Mouse (Mus musculus): Measurements from ENCODE around the gene Chek1.

DNA sequence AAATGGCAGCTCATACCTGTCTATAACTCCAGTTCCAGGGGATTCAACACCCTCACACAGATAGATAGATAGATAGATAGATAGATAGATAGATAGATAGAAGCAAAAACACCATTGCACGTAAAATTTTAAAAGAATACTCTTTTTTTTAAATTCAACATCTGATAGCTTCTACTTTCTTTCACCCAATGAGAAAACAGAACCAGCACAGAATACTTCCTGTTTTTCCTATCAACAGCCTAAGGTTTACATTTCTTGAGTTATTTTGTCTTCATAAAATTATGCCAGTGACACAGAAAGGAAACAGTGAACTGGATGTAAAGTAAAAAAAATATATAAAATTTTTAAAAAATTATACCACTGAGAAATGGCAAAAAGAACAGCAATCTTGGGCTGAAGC lies 37.5 kb upstream of the Chek1 start:
- TF ChIP-seq CTCF (conservative IDR thresholded peaks at IDR 0.05 in 1 of 2, IDR thresholded peaks at IDR 0.05 in 1 of 2; ENCODE audit: low read depth in 2 of 2, low read length in 2 of 2) (no peak), MYC (IDR thresholded peaks at IDR 0.05; ENCODE audit: low read depth, low read length) (no peak), ZKSCAN1 (IDR thresholded peaks at IDR 0.05; ENCODE audit: borderline replicate concordance, low read depth, low read length) (no peak), POLR2A (IDR thresholded peaks at IDR 0.05; ENCODE audit: low read depth, low read length) (no peak), EP300 (IDR thresholded peaks at IDR 0.05; ENCODE audit: low read length) (no peak), NRF1 (IDR thresholded peaks at IDR 0.05; ENCODE audit: low read depth, low read length) (no peak), USF1 (IDR thresholded peaks at IDR 0.05; ENCODE audit: low read depth, low read length) (no peak), UBTF (IDR thresholded peaks at IDR 0.05; ENCODE audit: low read depth, low read length) (no peak), NELFE (IDR thresholded peaks at IDR 0.05; ENCODE audit: low read depth, low read length) (no peak), JUN (IDR thresholded peaks at IDR 0.05; ENCODE audit: insufficient read depth, low read depth, low read length) (no peak), E2F4 (IDR thresholded peaks at IDR 0.05; ENCODE audit: insufficient replicate concordance, low read depth, low read length) (no peak)

Measured in CH12.LX (cell line).